Comparison of ENCODE assay signal across 10 mouse cellular contexts in genomic region chr14:27171175-27171830, GRCm38 (mm10). TPM values are rescaled to one million over a fixed set of nuclear protein-coding genes. Genes with fewer than 3 reads are reported as not detected.
DNase-seq lines count a peak whose midpoint lies in the region; ATAC-seq and TF ChIP-seq lines count a peak whose summit lies in the region.
"Had no signal": no experiment of that assay in that cellular context is flagged by ENCODE, and none has a peak within 500 bp of the region (broad histone marks: within the 10 kb centered on the region; RNA-seq: fewer than 3 reads in every experiment).

No protein-coding gene starts in this region.

- no peak overlapping the region for H3K9ac ChIP-seq in kidney, embryonic 16.5 days (replicated peaks; ENCODE audit: low read length)
- H3K9ac ChIP-seq in neural tube, embryonic 11.5 days (ENCODE audit: low read length): no peak overlapping the region
- no peak overlapping the region for H3K9ac ChIP-seq in midbrain, embryonic 11.5 days (ENCODE audit: low read length)

- H3K9me3 ChIP-seq in kidney, embryonic 16.5 days (ENCODE audit: low read length): no peaks in the 10 kb centered on the region
- no peaks in the 10 kb centered on the region for H3K9me3 ChIP-seq in neural tube, embryonic 11.5 days (ENCODE audit: control insufficient read depth, low read length)
- H3K9me3 ChIP-seq in hindbrain, embryonic 10.5 days: no peaks in the 10 kb centered on the region
- no peaks in the 10 kb centered on the region for H3K9me3 ChIP-seq in midbrain, embryonic 11.5 days (ENCODE audit: control insufficient read depth, low read length)

- 36% methylated on average over 14 of the region's 14 CpGs for WGBS in kidney, embryonic 16.5 days
- 58% methylated on average over 14 of the region's 14 CpGs for WGBS in neural tube, embryonic 11.5 days
- WGBS in hindbrain, embryonic 10.5 days: 64% methylated on average over 14 of the region's 14 CpGs
- WGBS in midbrain, embryonic 11.5 days: 75% methylated on average over 14 of the region's 14 CpGs

- H3K27me3 ChIP-seq in kidney, embryonic 16.5 days (ENCODE audit: insufficient read depth, low read length): no peaks in the 10 kb centered on the region
- H3K27me3 ChIP-seq in neural tube, embryonic 11.5 days (ENCODE audit: control insufficient read depth, insufficient read depth, low read length): no peaks in the 10 kb centered on the region
- H3K27me3 ChIP-seq in hindbrain, embryonic 10.5 days (ENCODE audit: insufficient read depth, poor library complexity, severe bottlenecking): no peaks in the 10 kb centered on the region
- H3K27me3 ChIP-seq in midbrain, embryonic 11.5 days (ENCODE audit: control insufficient read depth, insufficient read depth, low read length): no peaks in the 10 kb centered on the region

- intact Hi-C loops in heart, postnatal 10 days (cut with DNase I): no loop called here

- no peak for TF ChIP-seq POLR2A in embryonic fibroblast, embryonic 13.5 days (IDR thresholded peaks at IDR 0.05; ENCODE audit: low read depth, low read length)

- ATAC-seq in kidney, embryonic 16.5 days (ENCODE audit: low FRiP score, low TSS enrichment): peak; percentile 62; the same call in 1 of the 2 replicates
- ATAC-seq in neural tube, embryonic 11.5 days (ENCODE audit: insufficient read depth, low FRiP score, low TSS enrichment): no peak
- no peak for ATAC-seq in midbrain, embryonic 11.5 days (ENCODE audit: low FRiP score)

- TF ChIP-seq CTCF in embryonic fibroblast, embryonic 13.5 days (IDR thresholded peaks at IDR 0.05; ENCODE audit: borderline replicate concordance, insufficient read depth, low read length): no peak

- peaks cover 12% of the 10 kb centered on the region; the same call in 1 of the 2 replicates for H3K4me1 ChIP-seq in kidney, embryonic 16.5 days (ENCODE audit: insufficient read depth, low read length)
- peaks cover 14% of the 10 kb centered on the region for H3K4me1 ChIP-seq in embryonic fibroblast, embryonic 13.5 days (ENCODE audit: control insufficient read depth, insufficient read depth, low read length)
- H3K4me1 ChIP-seq in neural tube, embryonic 11.5 days (ENCODE audit: control insufficient read depth, insufficient read depth, low read length): no peaks in the 10 kb centered on the region
- peaks cover 17% of the 10 kb centered on the region; the same call in 1 of the 2 replicates for H3K4me1 ChIP-seq in hindbrain, embryonic 10.5 days (replicated peaks)
- no peaks in the 10 kb centered on the region for H3K4me1 ChIP-seq in midbrain, embryonic 11.5 days (ENCODE audit: control insufficient read depth, insufficient read depth, low read length)

- H3K36me3 ChIP-seq in kidney, embryonic 16.5 days (ENCODE audit: insufficient read depth, low read length): no peaks in the 10 kb centered on the region
- no peaks in the 10 kb centered on the region for H3K36me3 ChIP-seq in neural tube, embryonic 11.5 days (ENCODE audit: control insufficient read depth, insufficient read depth, low read length)
- H3K36me3 ChIP-seq in hindbrain, embryonic 10.5 days: no peaks in the 10 kb centered on the region
- H3K36me3 ChIP-seq in midbrain, embryonic 11.5 days (ENCODE audit: control insufficient read depth, insufficient read depth, low read length): no peaks in the 10 kb centered on the region

- no peak for DNase-seq in kidney, adult 9 months
- DNase-seq in heart, postnatal 10 days: peak; percentile 62 to 68
- DNase-seq in neural tube, embryonic 11.5 days (ENCODE audit: low spot score): peak; percentile 29
- DNase-seq in right cerebral cortex, postnatal 14 days: no peak
- DNase-seq in hindbrain, embryonic 10.5 days (ENCODE audit: low spot score): no peak
- DNase-seq in midbrain, embryonic 11.5 days (ENCODE audit: low spot score, missing footprints): no peak
- DNase-seq: liver; spleen, adult 18-20 months had no signal

- H3K27ac ChIP-seq in kidney, embryonic 16.5 days (ENCODE audit: low read length): no peak overlapping the region
- H3K27ac ChIP-seq in embryonic fibroblast, embryonic 13.5 days (ENCODE audit: insufficient read depth, low read length): peak overlapping the region; percentile 28
- H3K27ac ChIP-seq in neural tube, embryonic 11.5 days (ENCODE audit: low read depth, low read length): no peak overlapping the region
- no peak overlapping the region for H3K27ac ChIP-seq in hindbrain, embryonic 10.5 days
- no peak overlapping the region for H3K27ac ChIP-seq in midbrain, embryonic 11.5 days (ENCODE audit: low read depth, low read length)

- H3K4me2 ChIP-seq in kidney, embryonic 16.5 days (replicated peaks; ENCODE audit: low read depth, low read length): peak overlapping the region; percentile 8; the same call in 1 of the 2 replicates
- no peak overlapping the region for H3K4me2 ChIP-seq in neural tube, embryonic 11.5 days (ENCODE audit: low read depth)
- H3K4me2 ChIP-seq in midbrain, embryonic 11.5 days: no peak overlapping the region

- H3K4me3 ChIP-seq in kidney, embryonic 16.5 days (ENCODE audit: low read length): no peak overlapping the region
- no peak overlapping the region for H3K4me3 ChIP-seq in embryonic fibroblast, embryonic 13.5 days (ENCODE audit: insufficient read depth, low read length)
- no peak overlapping the region for H3K4me3 ChIP-seq in neural tube, embryonic 11.5 days (ENCODE audit: low read depth, low read length)
- no peak overlapping the region for H3K4me3 ChIP-seq in hindbrain, embryonic 10.5 days
- H3K4me3 ChIP-seq in midbrain, embryonic 11.5 days (ENCODE audit: low read depth, low read length): no peak overlapping the region

RNA-seq across cellular contexts. Expression of gene Arhgef3, which starts 56.6 kb away (rescaled TPM):
- 19.2 and 19.6 TPM in 2 replicates for polyA plus RNA-seq in kidney, embryonic 16.5 days (2015; fragmentation: Nextera tagmentation; extraction: Ambion mirVana)
- polyA plus RNA-seq in embryonic fibroblast, embryonic 13.5 days (2011; ENCODE audit: insufficient read length, low read depth, missing spikeins): 1.3 and 2.5 TPM in 2 replicates
- 10 to 100 TPM; 32.4 to 33.5 TPM for total RNA-seq in heart, postnatal 10 days (2021)
- 5.1 and 7.2 TPM in 2 replicates for polyA plus RNA-seq in neural tube, embryonic 11.5 days (2014; fragmentation: Nextera tagmentation; extraction: Ambion mirVana)
- polyA plus RNA-seq in hindbrain, embryonic 10.5 days (2016; fragmentation: Nextera tagmentation; extraction: Ambion mirVana): 2.5 and 3.6 TPM in 2 replicates
- 2.2 and 2.6 TPM in 2 replicates for polyA plus RNA-seq in midbrain, embryonic 11.5 days (2014; fragmentation: Nextera tagmentation; extraction: Ambion mirVana)

Comparison
In these comparisons a context has a peak if more than half of its experiments do, and no peak if none do; other contexts are left out.
1. DNase-seq: peak in heart, postnatal 10 days (2 of 2) and neural tube, embryonic 11.5 days (single experiment); none in kidney, adult 9 months (single experiment), right cerebral cortex, postnatal 14 days (single experiment), hindbrain, embryonic 10.5 days (single experiment) and midbrain, embryonic 11.5 days (single experiment).